Mouse (Mus musculus) myocyte (in vitro differentiated cells): ENCODE measurements at regions not wholly inside any gene's neighbourhood (a gene's known extent, or its start where the extent isn't known, plus 50 kb on each side); places are given as distances from the start of the nearest gene placed in this dataset.

Experiments used
- H3K27me3 ChIP-seq: one replicate; pipeline ENCODE4 v1.6.1; 2011; ENCODE audit not compliant: control insufficient read depth, insufficient read depth, insufficient read length
- H3K36me3 ChIP-seq: one replicate; pipeline ENCODE4 v1.6.1; 2011; ENCODE audit not compliant: control insufficient read depth, insufficient read depth
- H3K4me2 ChIP-seq: one replicate; pipeline ENCODE4 v1.6.1; 2011; ENCODE audit warnings: low read depth, control low read depth
- H3K4me3 ChIP-seq: one replicate; pipeline ENCODE4 v1.5.1; 2011; ENCODE audit warnings: mild to moderate bottlenecking, control low read depth, moderate library complexity
- H3K79me2 ChIP-seq: one replicate; pipeline ENCODE4 v1.6.1; 2011; ENCODE audit not compliant: control insufficient read depth, insufficient read depth
- H3ac ChIP-seq: one replicate; pipeline ENCODE4 v1.6.1; 2011; ENCODE audit not compliant: control insufficient read depth, insufficient read length
- CEBPB ChIP-seq: IDR thresholded peaks from 2 replicates; pipeline ENCODE4 v1.6.1; 2011; ENCODE audit warnings: mild to moderate bottlenecking, moderate library complexity; ENCODE audit not compliant: poor library complexity, insufficient read depth, severe bottlenecking
- E2F4 ChIP-seq: IDR thresholded peaks from one replicate; pipeline ENCODE4 v1.6.1; 2011; ENCODE audit warnings: mild to moderate bottlenecking, control low read depth, moderate library complexity; ENCODE audit not compliant: insufficient read depth
- MAX ChIP-seq: IDR thresholded peaks from one replicate; pipeline ENCODE4 v1.6.1; 2011; ENCODE audit warnings: low read depth, mild to moderate bottlenecking, control low read depth
- MYOD1 ChIP-seq, 3 experiments: IDR thresholded peaks; one replicate each; pipeline ENCODE4 v1.6.1; 2011; ENCODE audit warnings: control low read depth in 2 of 3, low read depth in 2 of 3, mild to moderate bottlenecking in 2 of 3, moderate library complexity in 1 of 3; ENCODE audit not compliant: insufficient read length in 2 of 3, control insufficient read depth in 1 of 3
- MYOG ChIP-seq, 3 experiments: IDR thresholded peaks; one replicate each; pipeline ENCODE4 v1.6.1; 2011; ENCODE audit warnings: control low read depth in 2 of 3, low read depth in 2 of 3, mild to moderate bottlenecking in 2 of 3; ENCODE audit not compliant: insufficient read length in 2 of 3, control insufficient read depth in 1 of 3, insufficient read depth in 1 of 3
- POLR2A ChIP-seq: IDR thresholded peaks from one replicate; pipeline ENCODE4 v1.6.1; 2011; ENCODE audit warnings: low read depth, mild to moderate bottlenecking, control low read depth, moderate library complexity; ENCODE audit not compliant: insufficient read length
- POLR2AphosphoS2 ChIP-seq: IDR thresholded peaks from one replicate; pipeline ENCODE4 v1.6.1; 2011; ENCODE audit warnings: low read depth, control low read depth; ENCODE audit not compliant: insufficient read length
- REST ChIP-seq: IDR thresholded peaks from one replicate; pipeline ENCODE4 v1.6.1; 2011; ENCODE audit warnings: mild to moderate bottlenecking, control low read depth, moderate library complexity; ENCODE audit not compliant: insufficient read depth, insufficient read length
- SRF ChIP-seq: IDR thresholded peaks from one replicate; pipeline ENCODE4 v1.6.1; 2011; ENCODE audit warnings: low read depth; ENCODE audit not compliant: control insufficient read depth, insufficient read length
- TCF12 ChIP-seq: IDR thresholded peaks from one replicate; pipeline ENCODE4 v1.6.1; 2011; ENCODE audit warnings: mild to moderate bottlenecking, control low read depth; ENCODE audit not compliant: poor library complexity, insufficient read depth, severe bottlenecking
- TCF3 ChIP-seq: IDR thresholded peaks from one replicate; pipeline ENCODE4 v1.6.1; 2011; ENCODE audit warnings: low read depth, control low read depth; ENCODE audit not compliant: insufficient read length
- USF1 ChIP-seq: IDR thresholded peaks from one replicate; pipeline ENCODE4 v1.6.1; 2011; ENCODE audit warnings: low read depth, mild to moderate bottlenecking, control low read depth, moderate library complexity

DNA sequence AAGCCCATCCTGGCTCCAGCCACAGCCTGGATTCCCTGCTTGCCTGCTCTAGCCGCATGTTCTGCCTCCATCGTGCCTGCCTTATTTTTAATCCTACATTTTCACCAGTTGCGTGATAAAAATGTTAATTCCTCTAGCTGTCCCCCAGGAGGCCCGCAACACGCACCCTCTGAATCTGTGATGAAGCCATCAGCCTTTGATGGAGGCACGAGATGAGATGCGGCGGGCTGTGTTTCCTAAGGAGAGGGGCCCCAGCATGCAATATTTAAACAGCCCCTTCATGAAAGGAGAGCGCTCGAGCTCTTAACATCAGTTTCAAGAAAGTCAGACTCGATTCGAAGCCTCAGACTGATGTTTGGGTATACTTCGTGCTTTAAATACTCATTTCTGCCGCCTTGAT, 76.3 kb downstream of the Nptx2 start:
- Histone ChIP-seq H3K36me3 (no peaks in the 10 kb centered on the region), H3K4me3 (no peak overlapping the region), H3K79me2 (no peaks in the 10 kb centered on the region), H3K27me3 (no peaks in the 10 kb centered on the region), H3K4me2 (no peak overlapping the region), H3ac (no peak overlapping the region)
- no peak for TF ChIP-seq TCF3
- TF ChIP-seq MAX = no peak
- TF ChIP-seq E2F4 = no peak
- no peak for TF ChIP-seq REST
- no peak for TF ChIP-seq SRF
- TF ChIP-seq TCF12 = no peak
- no peak for TF ChIP-seq USF1
- no peak for TF ChIP-seq POLR2A
- TF ChIP-seq CEBPB = no peak
- TF ChIP-seq POLR2AphosphoS2 = no peak
- no peak for TF ChIP-seq MYOD1 (IDR thresholded peaks at IDR 0.05; ENCODE audit: control insufficient read depth in 1 of 3, insufficient read length in 2 of 3, low read depth in 2 of 3)
- TF ChIP-seq MYOG (IDR thresholded peaks at IDR 0.05; ENCODE audit: control insufficient read depth in 1 of 3, insufficient read depth in 1 of 3, insufficient read length in 2 of 3, low read depth in 2 of 3) = no peak

DNA sequence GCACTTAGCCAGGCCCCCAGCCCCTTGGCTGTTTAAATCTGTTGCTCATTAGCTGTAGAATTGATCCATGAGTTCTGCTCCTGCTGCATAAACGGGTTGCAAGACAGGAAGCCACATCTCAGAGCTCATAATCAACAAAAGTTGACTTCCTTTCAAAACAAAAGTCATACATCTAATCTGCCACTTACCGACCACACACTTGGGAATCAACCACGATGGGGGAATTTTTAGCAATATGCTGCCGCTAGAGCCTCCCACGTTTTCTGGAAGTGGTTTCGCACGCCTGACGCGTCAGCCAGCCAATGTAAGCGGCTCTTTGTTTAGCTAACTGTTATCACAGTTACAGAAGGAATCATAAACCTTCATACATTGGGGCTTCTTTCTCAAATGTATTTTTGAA, 77.7 kb downstream of the Nptx2 start:
- Histone ChIP-seq H3K4me3 (no peak overlapping the region), H3K79me2 (no peaks in the 10 kb centered on the region), H3K4me2 (no peak overlapping the region), H3K36me3 (no peaks in the 10 kb centered on the region), H3ac (no peak overlapping the region), H3K27me3 (no peaks in the 10 kb centered on the region)
- TF ChIP-seq TCF3 (no peak), POLR2A (no peak), TCF12 (no peak), CEBPB (no peak), USF1 (no peak)

DNA sequence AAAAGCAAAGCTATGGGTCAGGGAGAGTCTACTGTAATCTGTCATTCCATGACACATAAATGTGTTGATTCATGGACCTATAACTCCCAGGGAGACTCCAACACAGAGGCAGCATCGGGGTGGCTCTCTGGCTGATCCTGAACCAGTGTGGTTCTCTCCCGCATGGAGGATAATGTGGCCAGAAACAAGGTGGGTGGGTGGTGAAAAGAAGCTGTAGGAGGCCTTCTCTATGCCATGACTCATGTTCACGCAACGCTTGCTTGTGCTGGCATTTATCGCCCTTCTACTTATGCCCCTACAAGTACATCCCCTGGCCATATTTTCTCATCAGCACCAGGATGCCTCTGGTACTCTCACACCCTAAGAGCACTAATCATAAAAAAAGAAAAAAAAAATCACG, 86.6 kb downstream of the Nptx2 start:
- Histone ChIP-seq H3K4me3 (no peak overlapping the region), H3K4me2 (no peak overlapping the region), H3ac (no peak overlapping the region), H3K27me3 (no peaks in the 10 kb centered on the region), H3K36me3 (no peaks in the 10 kb centered on the region), H3K79me2 (no peaks in the 10 kb centered on the region)
- TF ChIP-seq SRF (no peak), TCF12 (no peak)

DNA sequence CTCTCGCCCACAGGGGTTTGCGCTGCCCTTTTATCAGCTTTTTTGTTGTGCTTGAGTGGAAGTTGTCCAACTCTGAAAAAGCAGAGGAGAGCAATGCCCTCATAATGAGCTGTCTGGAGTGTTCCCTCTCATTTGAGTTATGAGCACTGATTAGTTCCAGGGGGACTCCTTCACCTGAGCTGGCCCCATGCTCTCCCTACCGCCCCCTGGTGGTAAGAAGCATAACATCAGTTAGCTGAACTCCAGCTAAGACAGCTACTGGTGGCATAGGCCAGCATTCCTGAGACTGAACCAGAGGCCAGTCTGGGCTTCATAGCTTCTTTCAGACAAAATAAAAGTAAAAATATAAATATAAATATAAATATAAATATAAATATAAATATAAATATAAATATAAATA, 92.9 kb downstream of the Nptx2 start:
- H3K79me2 ChIP-seq = no peaks in the 10 kb centered on the region
- no peak overlapping the region for H3K4me3 ChIP-seq
- H3ac ChIP-seq = no peak overlapping the region
- no peak overlapping the region for H3K4me2 ChIP-seq
- no peaks in the 10 kb centered on the region for H3K27me3 ChIP-seq
- H3K36me3 ChIP-seq = no peaks in the 10 kb centered on the region
- no peak for TF ChIP-seq MYOD1 (IDR thresholded peaks at IDR 0.05; ENCODE audit: control insufficient read depth in 1 of 3, insufficient read length in 2 of 3, low read depth in 2 of 3)
- TF ChIP-seq MYOG (IDR thresholded peaks at IDR 0.05; ENCODE audit: control insufficient read depth in 1 of 3, insufficient read depth in 1 of 3, insufficient read length in 2 of 3, low read depth in 2 of 3) = no peak
- TF ChIP-seq TCF3 = no peak
- no peak for TF ChIP-seq MAX
- no peak for TF ChIP-seq CEBPB
- TF ChIP-seq REST = no peak
- TF ChIP-seq SRF = no peak
- TF ChIP-seq E2F4 = no peak

DNA sequence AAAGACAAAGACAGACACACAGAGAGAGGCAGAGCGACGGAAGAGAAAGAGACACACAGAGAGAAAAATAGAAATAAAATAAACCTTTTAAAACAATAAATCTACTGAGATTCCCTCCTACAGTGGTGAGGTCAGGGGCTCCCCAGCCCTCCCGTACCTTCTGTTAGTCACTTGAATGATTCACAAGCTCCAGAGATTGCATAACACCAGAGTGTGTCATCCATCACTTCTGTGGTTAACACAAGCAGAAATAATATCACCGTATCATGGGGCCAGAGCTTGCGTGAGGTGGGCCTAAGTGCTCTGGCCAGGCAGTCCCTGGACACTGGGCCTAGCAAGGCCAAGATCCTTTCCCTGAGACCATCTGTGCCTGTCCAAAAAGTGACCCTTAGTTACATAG, 93.9 kb downstream of the Nptx2 start:
- H3K4me2 ChIP-seq = no peak overlapping the region
- no peaks in the 10 kb centered on the region for H3K36me3 ChIP-seq
- no peak overlapping the region for H3K4me3 ChIP-seq
- H3ac ChIP-seq = no peak overlapping the region
- no peaks in the 10 kb centered on the region for H3K79me2 ChIP-seq
- no peaks in the 10 kb centered on the region for H3K27me3 ChIP-seq
- TF ChIP-seq POLR2A (no peak), SRF (no peak), TCF3 (no peak), CEBPB (0 out of 2 replicates have a peak, but pooled peaks have one; percentile 54)

DNA sequence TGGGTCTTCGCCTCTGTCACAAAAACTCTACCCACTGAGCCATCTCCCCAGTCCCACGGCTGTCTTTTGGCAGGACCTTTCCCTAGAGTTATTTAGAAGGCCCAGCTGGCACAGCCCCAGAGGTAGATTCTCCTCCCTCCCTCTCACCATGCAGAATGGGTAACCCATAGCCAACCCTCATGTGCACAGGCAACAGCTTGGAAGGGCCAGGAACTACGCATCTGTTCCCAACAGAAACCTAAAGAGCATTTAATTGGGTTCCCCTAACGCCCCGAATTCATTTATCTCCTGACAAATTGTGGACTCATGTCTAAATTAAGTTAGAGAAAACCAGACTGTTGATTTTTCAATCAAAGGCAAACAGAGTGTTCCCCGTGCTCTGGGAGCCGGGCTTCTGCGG, 97.1 kb downstream of the Nptx2 start:
- H3K36me3 ChIP-seq = no peaks in the 10 kb centered on the region
- no peak for TF ChIP-seq POLR2A
- TF ChIP-seq E2F4 = no peak
- TF ChIP-seq POLR2AphosphoS2 = no peak
- TF ChIP-seq TCF3 = no peak
- no peak for TF ChIP-seq REST
- TF ChIP-seq USF1 = no peak
- no peak for TF ChIP-seq CEBPB
- TF ChIP-seq MYOD1 (IDR thresholded peaks at IDR 0.05; ENCODE audit: control insufficient read depth in 1 of 3, insufficient read length in 2 of 3, low read depth in 2 of 3) = no peak
- TF ChIP-seq MYOG (IDR thresholded peaks at IDR 0.05; ENCODE audit: control insufficient read depth in 1 of 3, insufficient read depth in 1 of 3, insufficient read length in 2 of 3, low read depth in 2 of 3) = no peak
- H3K4me3 ChIP-seq = no peak overlapping the region
- no peak overlapping the region for H3K4me2 ChIP-seq
- H3K27me3 ChIP-seq = no peaks in the 10 kb centered on the region
- no peak overlapping the region for H3ac ChIP-seq
- no peaks in the 10 kb centered on the region for H3K79me2 ChIP-seq
